Mouse (Mus musculus) kidney, adult 2 months (tissue): ENCODE results near the gene Gm4559. TPM values are rescaled to one million over a fixed set of nuclear protein-coding genes. Genes with fewer than 3 reads are reported as not detected.
"Not testable (repeated sequence)": the region's sequence is repeated elsewhere in the genome, so short reads cannot be mapped to it uniquely, and the experiment has no call there.

Experiments used
- DNase-seq: peaks from one replicate; pipeline ENCODE4 v3.0.0; 2021
- H3K27ac ChIP-seq: fragments of 200-500 bp; 2 replicates; pipeline ENCODE4 v1.5.1; 2012; ENCODE audit warnings: low read depth, low read length, control low read depth, inconsistent platforms; ENCODE audit not compliant: insufficient read depth
- H3K27me3 ChIP-seq: fragments of 200-500 bp; replicated peaks from 2 replicates; pipeline ENCODE4 v1.6.1; 2012; ENCODE audit warnings: mild to moderate bottlenecking, moderate library complexity, low read length, inconsistent platforms; ENCODE audit not compliant: control insufficient read depth, insufficient read depth
- H3K36me3 ChIP-seq: fragments of 200-500 bp; 2 replicates; pipeline ENCODE4 v1.6.1; 2012; ENCODE audit warnings: mild to moderate bottlenecking, moderate library complexity, low read length, inconsistent platforms; ENCODE audit not compliant: control insufficient read depth, insufficient read depth
- H3K4me1 ChIP-seq: fragments of 200-500 bp; 2 replicates; pipeline ENCODE4 v1.6.1; 2011; ENCODE audit warnings: low read length; ENCODE audit not compliant: control insufficient read depth, insufficient read depth
- H3K4me3 ChIP-seq: fragments of 200-500 bp; 2 replicates; pipeline ENCODE4 v1.5.1; 2011; ENCODE audit warnings: mild to moderate bottlenecking, low read depth, low read length, control low read depth; ENCODE audit not compliant: insufficient read depth
- CTCF ChIP-seq: fragments of 200-500 bp; conservative IDR thresholded peaks from 2 replicates; pipeline ENCODE4 v1.5.1; 2011; ENCODE audit warnings: low read depth, mild to moderate bottlenecking, control low read depth, low read length, moderate library complexity, mixed read lengths; ENCODE audit not compliant: insufficient read depth, insufficient read length
- POLR2A ChIP-seq: fragments of 200-500 bp; IDR thresholded peaks from one replicate; pipeline ENCODE4 v1.6.1; 2011; ENCODE audit warnings: low read depth, low read length, control low read depth
- WGBS: fragments of 180-500 bp; shearing (Covaris S2); methylation state at CpG from one replicate; pipeline ENCODE4 v1.1.7; 2018; 5-methylcytosine and 5-hydroxymethylcytosine counted together
- polyA plus RNA-seq: library from polyadenylated mRNA; depleted of rRNA; stranded (reverse); fragments of >200 nt; gene quantifications from 2 replicates; pipeline ENCODE4 v1.2.3, GENCODE M21; 2012

The Gm4559 gene
- polyA plus RNA-seq, 1 experiment: not detected

DNA sequence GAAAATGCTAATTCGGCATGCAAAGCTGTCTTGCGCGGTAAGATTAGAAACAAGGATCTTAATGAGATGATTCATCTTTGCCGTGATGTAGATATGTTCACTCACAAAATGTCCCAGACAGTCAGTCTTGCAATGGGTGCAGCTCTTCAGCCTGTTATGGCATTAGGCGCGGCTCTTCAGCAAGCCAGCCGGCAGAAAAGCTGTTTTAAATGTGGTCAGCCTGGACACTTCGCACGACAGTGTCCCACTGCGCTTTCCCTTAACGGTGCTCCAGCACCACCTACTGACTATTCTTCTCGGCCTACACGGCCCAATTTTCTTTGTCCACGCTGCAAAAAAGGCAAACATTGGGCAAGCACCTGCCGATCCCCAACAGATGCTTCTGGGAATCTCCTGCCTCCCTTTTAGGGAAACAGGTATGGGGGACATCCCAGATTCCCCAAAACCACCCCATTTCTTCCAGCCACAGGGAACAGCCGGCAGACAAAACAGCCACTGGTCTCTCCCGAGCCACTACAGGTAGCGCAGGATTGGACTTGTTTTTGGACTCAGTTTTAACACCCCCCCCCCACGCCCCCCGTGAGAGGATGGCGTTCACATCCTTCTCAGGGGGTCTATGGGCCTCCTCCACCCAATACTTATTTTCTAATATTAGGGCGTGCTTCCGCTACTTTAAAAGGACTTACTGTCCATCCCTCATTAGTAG, 11.1 kb upstream of the Gm4559 start:
- Histone ChIP-seq H3K36me3 (no peaks in the 10 kb centered on the region), H3K4me1 (no peaks in the 10 kb centered on the region), H3K4me3 (no peak overlapping the region), H3K27ac (no peak overlapping the region), H3K27me3 (no peaks in the 10 kb centered on the region)
- WGBS: 21% methylated on average over 23 of the region's 23 CpGs
- peak; percentile 46 for DNase-seq
- TF ChIP-seq CTCF (peak; percentile 57; the same call in 1 of the 2 replicates), POLR2A (no peak)

DNA sequence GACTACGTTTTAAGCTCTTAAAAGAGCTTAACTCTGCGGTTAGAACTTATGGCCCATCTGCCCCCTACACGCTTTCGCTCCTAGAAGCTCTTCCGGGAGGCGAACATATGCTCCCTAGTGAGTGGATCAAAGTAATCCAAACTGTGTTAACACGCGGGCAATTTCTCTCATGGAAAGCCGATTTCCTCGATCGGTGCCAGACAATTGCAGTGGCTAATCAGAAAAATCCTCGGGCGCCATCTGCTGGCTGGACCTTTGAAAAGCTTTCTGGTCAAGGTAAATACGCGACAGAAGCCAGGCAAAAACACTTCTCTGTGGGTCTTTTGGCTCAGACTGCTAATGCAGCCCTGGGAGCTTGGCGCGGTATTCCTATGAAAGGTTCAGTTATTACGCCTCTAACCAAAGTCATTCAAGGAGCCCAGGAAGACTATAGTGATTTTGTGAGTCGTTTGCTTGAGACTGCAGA, 10.5 kb upstream of the Gm4559 start:
- H3K27ac ChIP-seq: 0 out of 2 replicates have a peak overlapping the region, but pooled peaks have one; percentile 40
- WGBS: under 1% methylated on average over 19 of the region's 19 CpGs

DNA sequence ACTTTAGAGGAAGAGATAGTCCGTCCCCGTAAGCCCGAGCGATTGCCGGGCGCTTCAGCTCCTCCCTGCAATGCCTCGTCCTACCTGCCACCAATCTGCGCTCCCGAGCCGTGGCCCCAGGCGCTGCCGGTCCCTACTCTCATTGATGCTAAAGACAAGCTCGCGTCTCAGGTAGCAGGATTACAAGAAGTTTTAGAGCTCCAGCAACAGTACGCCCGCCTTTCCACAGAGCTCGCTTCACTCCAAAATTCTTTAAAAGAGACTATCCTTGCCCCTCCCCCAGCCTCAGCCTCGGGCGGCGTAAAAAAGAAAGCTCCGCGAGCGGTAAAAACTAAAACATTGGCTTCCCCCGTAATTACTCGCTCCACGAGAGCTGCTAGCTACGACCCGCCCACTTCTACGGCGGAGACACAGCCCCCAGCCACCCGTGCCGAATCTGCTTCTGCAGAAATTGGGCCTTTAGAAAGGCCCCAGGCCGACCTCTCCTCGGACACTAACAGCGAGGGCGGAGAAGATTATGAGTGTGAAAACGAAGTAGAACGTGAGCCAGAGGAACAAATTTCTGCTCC, 9.9 kb upstream of the Gm4559 start:
- Histone ChIP-seq H3K36me3 (no peaks in the 10 kb centered on the region), H3K4me3 (peak overlapping the region; percentile 56), H3K27ac (0 out of 2 replicates have a peak overlapping the region, but pooled peaks have one; percentile 40), H3K4me1 (no peaks in the 10 kb centered on the region), H3K27me3 (no peaks in the 10 kb centered on the region)
- under 1% methylated on average over 38 of the region's 38 CpGs for WGBS
- peak; percentile 57 for DNase-seq
- TF ChIP-seq POLR2A: no peak
- TF ChIP-seq CTCF: peak; percentile 22; the same call in 1 of the 2 replicates

More for the DNA sequence above, 10.5 kb upstream of the Gm4559 start:
- DNase-seq: peak; percentile 94
- no peaks in the 10 kb centered on the region for H3K27me3 ChIP-seq
- H3K4me1 ChIP-seq: no peaks in the 10 kb centered on the region
- peak overlapping the region; percentile 56 for H3K4me3 ChIP-seq
- no peak for TF ChIP-seq POLR2A
- peak; percentile 70 for TF ChIP-seq CTCF
- H3K36me3 ChIP-seq: no peaks in the 10 kb centered on the region

DNA sequence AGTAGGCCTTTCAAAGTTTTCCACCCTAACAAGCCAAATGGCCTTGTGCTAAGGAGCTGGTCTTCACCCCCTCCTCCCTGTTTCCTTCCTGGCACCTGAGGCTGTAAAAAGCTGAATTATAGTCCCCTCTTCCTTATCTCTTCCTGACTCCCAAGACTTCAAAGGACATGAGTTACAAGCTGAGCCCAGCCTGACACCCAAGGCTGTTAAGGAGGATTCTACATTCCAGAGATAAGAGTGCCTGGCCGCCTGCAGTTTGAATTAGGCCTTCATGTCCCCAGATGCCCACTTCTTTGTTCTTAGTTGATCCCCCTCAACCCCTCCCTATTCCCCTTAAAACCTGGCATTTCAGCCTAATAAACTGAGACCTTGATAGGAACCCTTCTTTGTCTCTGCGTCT, 8.7 kb upstream of the Gm4559 start:
- WGBS: 86% methylated on average over 2 of the region's 2 CpGs
- not testable (repeated sequence) for H3K36me3 ChIP-seq, H3K27me3 ChIP-seq, H3K4me3 ChIP-seq, H3K27ac ChIP-seq, H3K4me1 ChIP-seq
- DNase-seq: peak; percentile 26

DNA sequence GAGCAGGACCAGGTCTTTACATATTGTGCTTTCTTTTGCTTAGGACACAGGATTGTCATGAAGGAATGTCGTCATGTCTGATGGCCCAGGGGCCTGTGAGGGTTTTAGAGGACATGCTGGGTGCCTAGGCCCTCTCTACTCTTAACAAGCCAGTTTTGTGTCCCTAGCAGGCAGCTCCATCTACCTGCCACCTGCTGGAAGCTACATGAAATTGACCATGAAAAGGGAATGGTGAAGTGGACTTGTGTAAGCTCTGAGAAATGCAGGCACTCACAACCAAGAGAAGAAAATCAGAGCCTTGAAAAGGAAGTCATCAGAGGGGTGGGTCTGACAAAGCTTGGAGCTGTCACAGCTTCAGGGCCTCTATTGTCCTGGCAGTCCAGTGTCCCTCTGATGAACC, 5.1 kb upstream of the Gm4559 start:
- not testable (repeated sequence) for H3K4me3 ChIP-seq, H3K27ac ChIP-seq, H3K27me3 ChIP-seq, H3K4me1 ChIP-seq, DNase-seq, H3K36me3 ChIP-seq
- WGBS: 89% methylated on average over 1 of the region's 1 CpGs

DNA sequence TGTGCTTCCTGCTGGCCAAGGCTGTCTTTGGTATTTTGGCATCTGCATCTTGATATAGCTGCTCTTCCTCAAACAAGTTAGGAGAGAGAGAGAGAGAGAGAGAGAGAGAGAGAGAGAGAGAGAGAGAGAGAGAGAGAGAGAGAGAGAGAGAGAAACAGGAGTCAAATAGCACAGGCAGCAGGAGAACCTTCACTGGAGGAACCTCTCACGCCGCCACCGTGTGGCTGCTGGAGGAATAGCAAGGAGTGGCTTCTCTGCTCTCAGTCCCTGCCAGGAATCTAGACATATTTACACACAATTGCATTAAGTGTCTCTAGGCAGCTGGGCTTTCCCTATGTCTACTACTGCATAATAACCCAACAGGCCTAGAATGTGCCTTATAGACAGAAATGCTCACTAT, 4.0 kb upstream of the Gm4559 start:
- 0% methylated on average over 3 of the region's 3 CpGs for WGBS
- not testable (repeated sequence) for H3K36me3 ChIP-seq, H3K27me3 ChIP-seq, H3K27ac ChIP-seq, H3K4me3 ChIP-seq, H3K4me1 ChIP-seq
- peak; percentile 58 for TF ChIP-seq CTCF
- DNase-seq: peak; percentile 66

DNA sequence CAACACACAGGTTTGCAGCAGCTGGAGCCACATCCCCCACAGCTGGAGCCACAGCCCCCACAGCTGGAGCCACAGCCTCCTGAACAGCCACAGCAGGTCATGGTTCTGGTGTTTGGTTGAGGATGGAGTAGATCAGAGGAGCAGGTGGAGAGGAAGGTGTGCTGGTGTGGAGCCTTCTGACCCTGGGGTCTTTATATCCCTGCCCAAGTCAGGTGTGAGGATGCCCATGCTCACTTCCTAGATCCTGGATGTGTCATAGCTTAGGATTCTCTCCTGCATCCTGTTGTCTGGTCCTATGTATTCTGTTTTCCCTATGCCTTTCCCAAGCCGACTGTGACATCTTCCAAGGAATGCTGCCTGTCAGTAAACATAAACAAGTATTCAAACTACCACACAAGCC, 15.9 kb downstream of the Gm4559 start, which contains the start of gene Gm2431:
TSS of gene Gm2431 (minus strand) at position 101 of the 400 bp plus-strand sequence.
- not testable (repeated sequence) for H3K4me1 ChIP-seq, H3K36me3 ChIP-seq, H3K4me3 ChIP-seq, H3K27me3 ChIP-seq, DNase-seq, H3K27ac ChIP-seq
- WGBS: 58% methylated on average over 1 of the region's 1 CpGs
